Mouse (Mus musculus) forebrain, embryonic 11.5 days (tissue): ENCODE results near the gene Rab3b. TPM values are rescaled to one million over a fixed set of nuclear protein-coding genes. Genes with fewer than 3 reads are reported as not detected.

Experiments used
- ATAC-seq: fragments of 200-750 bp; cut with Nextera tagmentation; replicated peaks from 2 replicates; pipeline ENCODE4 v1.8.0; 2017; ENCODE audit warnings: moderate TSS enrichment; ENCODE audit not compliant: low FRiP score
- DNase-seq: peaks from one replicate; pipeline ENCODE4 v3.0.0-alpha.2; 2017; ENCODE audit warnings: low spot score
- H3K27ac ChIP-seq: fragments of 300-500 bp; sonication (generic); 2 replicates; pipeline ENCODE4 v1.5.1; 2014; ENCODE audit warnings: low read depth, low read length
- H3K27me3 ChIP-seq: fragments of 300-500 bp; sonication (generic); 2 replicates; pipeline ENCODE4 v1.6.1; 2014; ENCODE audit warnings: mild to moderate bottlenecking, low read length, mixed read lengths; ENCODE audit not compliant: control insufficient read depth, insufficient read depth
- H3K36me3 ChIP-seq: fragments of 300-500 bp; sonication (generic); 2 replicates; pipeline ENCODE4 v1.6.1; 2014; ENCODE audit warnings: mild to moderate bottlenecking, low read length, moderate library complexity, mixed read lengths; ENCODE audit not compliant: control insufficient read depth, insufficient read depth
- H3K4me1 ChIP-seq: fragments of 300-500 bp; sonication (generic); replicated peaks from 2 replicates; pipeline ENCODE4 v1.6.1; 2014; ENCODE audit warnings: low read length, mixed read lengths; ENCODE audit not compliant: control insufficient read depth, insufficient read depth
- H3K4me2 ChIP-seq: fragments of 300-500 bp; sonication (generic); 2 replicates; pipeline ENCODE4 v1.6.1; 2014; ENCODE audit warnings: low read depth, mild to moderate bottlenecking, low read length, moderate library complexity, mixed read lengths; ENCODE audit not compliant: severe bottlenecking
- H3K4me3 ChIP-seq: fragments of 300-500 bp; sonication (generic); 2 replicates; pipeline ENCODE4 v1.5.1; 2014; ENCODE audit warnings: low read depth, low read length
- H3K9ac ChIP-seq: fragments of 300-500 bp; sonication (generic); 2 replicates; pipeline ENCODE4 v1.6.1; 2014; ENCODE audit warnings: low read length
- H3K9me3 ChIP-seq: fragments of 300-500 bp; sonication (generic); 2 replicates; pipeline ENCODE4 v1.6.1; 2016; ENCODE audit warnings: low read length, mixed read lengths; ENCODE audit not compliant: control insufficient read depth
- WGBS: fragments of 180-500 bp; shearing (Covaris S2); extraction: QIAGEN DNeasy Blood & Tissue Kit; methylation state at CpG from one replicate; pipeline ENCODE4 v1.1.7; 2014; 5-methylcytosine and 5-hydroxymethylcytosine counted together
- polyA plus RNA-seq: library from polyadenylated mRNA; unstranded; fragments of >200 nt; fragmentation: Nextera tagmentation; extraction: Ambion mirVana; gene quantifications from 2 replicates; pipeline ENCODE4 v1.2.1, GENCODE M21; 2014

Rab3b gene
- polyA plus RNA-seq, 1 experiment from 2014 or later: 28.9 TPM

- H3K36me3 ChIP-seq: no peaks in the 10 kb centered on the region
- no peak overlapping the region for H3K4me2 ChIP-seq
- H3K4me3 ChIP-seq: no peak overlapping the region
- no peaks in the 10 kb centered on the region for H3K9me3 ChIP-seq
- DNase-seq (no peak), ATAC-seq (no peak)
- H3K4me1 ChIP-seq: no peaks in the 10 kb centered on the region
- 94% methylated on average over 5 of the region's 5 CpGs for WGBS
- no peaks in the 10 kb centered on the region for H3K27me3 ChIP-seq
- H3K9ac ChIP-seq: no peak overlapping the region
- no peak overlapping the region for H3K27ac ChIP-seq
Measured at GRCm38 (mm10) chr4:108873746-108874145, 5.1 kb upstream of the Rab3b start.

GRCm38 (mm10) chr4:108877901-108878300 is 962 bp upstream of the Rab3b start:
- no peaks in the 10 kb centered on the region for H3K9me3 ChIP-seq
- DNase-seq (no peak), ATAC-seq (no peak)
- no peak overlapping the region for H3K4me3 ChIP-seq
- H3K9ac ChIP-seq: no peak overlapping the region
- H3K36me3 ChIP-seq: no peaks in the 10 kb centered on the region
- no peak overlapping the region for H3K27ac ChIP-seq
- no peaks in the 10 kb centered on the region for H3K4me1 ChIP-seq
- no peak overlapping the region for H3K4me2 ChIP-seq
- 84% methylated on average over 6 of the region's 6 CpGs for WGBS
- H3K27me3 ChIP-seq: no peaks in the 10 kb centered on the region; the same call in 1 of the 2 replicates

- no peaks in the 10 kb centered on the region; the same call in 1 of the 2 replicates for H3K27me3 ChIP-seq
- H3K9ac ChIP-seq: no peak overlapping the region
- no peaks in the 10 kb centered on the region for H3K4me1 ChIP-seq
- ATAC-seq: no peak
- H3K4me2 ChIP-seq: no peak overlapping the region
- DNase-seq: no peak
- 60% methylated on average over 13 of the region's 13 CpGs for WGBS
- no peaks in the 10 kb centered on the region for H3K9me3 ChIP-seq
- H3K36me3 ChIP-seq: no peaks in the 10 kb centered on the region
- no peak overlapping the region for H3K27ac ChIP-seq
- H3K4me3 ChIP-seq: no peak overlapping the region
Measured at GRCm38 (mm10) chr4:108883815-108884214, 5.0 kb downstream of the Rab3b start.

GRCm38 (mm10) chr4:108887456-108887855 is 8.6 kb downstream of the Rab3b start:
- no peak overlapping the region for H3K9ac ChIP-seq
- H3K4me1 ChIP-seq: no peaks in the 10 kb centered on the region
- ATAC-seq: no peak
- 93% methylated on average over 4 of the region's 4 CpGs for WGBS
- no peak overlapping the region for H3K4me3 ChIP-seq
- no peaks in the 10 kb centered on the region for H3K9me3 ChIP-seq
- no peaks in the 10 kb centered on the region for H3K27me3 ChIP-seq
- H3K27ac ChIP-seq: no peak overlapping the region
- no peak for DNase-seq
- H3K4me2 ChIP-seq: no peak overlapping the region
- no peaks in the 10 kb centered on the region for H3K36me3 ChIP-seq

- no peak overlapping the region for H3K4me2 ChIP-seq
- DNase-seq (no peak), ATAC-seq (no peak)
- H3K9me3 ChIP-seq: no peaks in the 10 kb centered on the region
- H3K27ac ChIP-seq: no peak overlapping the region
- no peaks in the 10 kb centered on the region for H3K27me3 ChIP-seq
- H3K4me3 ChIP-seq: no peak overlapping the region
- no peaks in the 10 kb centered on the region for H3K4me1 ChIP-seq
- H3K9ac ChIP-seq: no peak overlapping the region
- no peaks in the 10 kb centered on the region for H3K36me3 ChIP-seq
- 80% methylated on average over 6 of the region's 6 CpGs for WGBS
Measured at GRCm38 (mm10) chr4:108890876-108891275, 12.0 kb downstream of the Rab3b start.

GRCm38 (mm10) chr4:108900421-108900820 is 21.6 kb downstream of the Rab3b start:
- ATAC-seq: no peak
- Histone ChIP-seq H3K36me3 (no peaks in the 10 kb centered on the region), H3K27ac (no peak overlapping the region), H3K27me3 (no peaks in the 10 kb centered on the region), H3K9ac (no peak overlapping the region), H3K9me3 (no peaks in the 10 kb centered on the region), H3K4me2 (no peak overlapping the region), H3K4me1 (no peaks in the 10 kb centered on the region), H3K4me3 (no peak overlapping the region)
- DNase-seq: no peak
- 63% methylated on average over 7 of the region's 7 CpGs for WGBS

- no peak overlapping the region for H3K4me2 ChIP-seq
- no peaks in the 10 kb centered on the region for H3K36me3 ChIP-seq
- H3K9ac ChIP-seq: no peak overlapping the region
- DNase-seq (no peak), ATAC-seq (no peak)
- H3K27me3 ChIP-seq: no peaks in the 10 kb centered on the region
- no peaks in the 10 kb centered on the region; the same call in 1 of the 2 replicates for H3K4me1 ChIP-seq
- no peaks in the 10 kb centered on the region for H3K9me3 ChIP-seq
- WGBS: 95% methylated on average over 9 of the region's 9 CpGs
- H3K4me3 ChIP-seq: no peak overlapping the region
- no peak overlapping the region for H3K27ac ChIP-seq
Measured at GRCm38 (mm10) chr4:108902886-108903285, 24.0 kb downstream of the Rab3b start.

- H3K4me3 ChIP-seq: no peak overlapping the region
- ATAC-seq (no peak), DNase-seq (no peak)
- H3K4me2 ChIP-seq: no peak overlapping the region
- H3K4me1 ChIP-seq: no peaks in the 10 kb centered on the region; the same call in 1 of the 2 replicates
- 90% methylated on average over 9 of the region's 9 CpGs for WGBS
- H3K9me3 ChIP-seq: no peaks in the 10 kb centered on the region
- no peaks in the 10 kb centered on the region for H3K36me3 ChIP-seq
- no peaks in the 10 kb centered on the region for H3K27me3 ChIP-seq
- no peak overlapping the region for H3K9ac ChIP-seq
- no peak overlapping the region for H3K27ac ChIP-seq
Measured at GRCm38 (mm10) chr4:108903346-108903745, 24.5 kb downstream of the Rab3b start.

GRCm38 (mm10) chr4:108904076-108904475 is 25.2 kb downstream of the Rab3b start:
- DNase-seq: no peak
- no peak overlapping the region for H3K4me2 ChIP-seq
- ATAC-seq: no peak
- no peak overlapping the region for H3K27ac ChIP-seq
- no peak overlapping the region for H3K9ac ChIP-seq
- WGBS: 40% methylated on average over 6 of the region's 6 CpGs
- no peak overlapping the region for H3K4me3 ChIP-seq
- H3K36me3 ChIP-seq: no peaks in the 10 kb centered on the region
- no peaks in the 10 kb centered on the region; the same call in 1 of the 2 replicates for H3K4me1 ChIP-seq
- H3K9me3 ChIP-seq: no peaks in the 10 kb centered on the region
- H3K27me3 ChIP-seq: no peaks in the 10 kb centered on the region
